Mouse (Mus musculus) forebrain, embryonic 13.5 days (tissue): ENCODE measurements at regions not wholly inside any gene's neighbourhood (a gene's known extent, or its start where the extent isn't known, plus 50 kb on each side); places are given as distances from the start of the nearest gene placed in this dataset.

ENCODE experiments used
- ATAC-seq: fragments of 200-750 bp; cut with Nextera tagmentation; 2 replicates; pipeline ENCODE4 v1.8.0; 2017
- H3K27ac ChIP-seq: fragments of 300-500 bp; sonication (generic); 2 replicates; pipeline ENCODE4 v1.5.1; 2015; ENCODE audit warnings: inconsistent platforms, mild to moderate bottlenecking, moderate library complexity
- H3K27me3 ChIP-seq: fragments of 300-500 bp; sonication (generic); 2 replicates; pipeline ENCODE4 v1.6.1; 2015; ENCODE audit warnings: mild to moderate bottlenecking, inconsistent platforms
- H3K36me3 ChIP-seq: fragments of 300-500 bp; sonication (generic); 2 replicates; pipeline ENCODE4 v1.6.1; 2015; ENCODE audit warnings: mild to moderate bottlenecking, inconsistent platforms; ENCODE audit not compliant: poor library complexity, severe bottlenecking
- H3K4me1 ChIP-seq: fragments of 300-500 bp; sonication (generic); 2 replicates; pipeline ENCODE4 v1.6.1; 2015; ENCODE audit warnings: inconsistent platforms
- H3K4me2 ChIP-seq: fragments of 300-500 bp; sonication (generic); 2 replicates; pipeline ENCODE4 v1.6.1; 2015; ENCODE audit warnings: inconsistent platforms, mild to moderate bottlenecking, moderate library complexity
- H3K4me3 ChIP-seq: fragments of 300-500 bp; sonication (generic); 2 replicates; pipeline ENCODE4 v1.5.1; 2015; ENCODE audit warnings: mild to moderate bottlenecking, inconsistent platforms
- H3K9ac ChIP-seq: fragments of 300-500 bp; sonication (generic); 2 replicates; pipeline ENCODE4 v1.6.1; 2015; ENCODE audit warnings: mild to moderate bottlenecking, inconsistent platforms
- H3K9me3 ChIP-seq: fragments of 300-500 bp; sonication (generic); replicated peaks from 2 replicates; pipeline ENCODE4 v1.6.1; 2016; ENCODE audit warnings: inconsistent platforms
- WGBS: fragments of 180-500 bp; shearing (Covaris S2); methylation state at CpG from one replicate; pipeline ENCODE4 v1.1.7; 2015; 5-methylcytosine and 5-hydroxymethylcytosine counted together

DNA sequence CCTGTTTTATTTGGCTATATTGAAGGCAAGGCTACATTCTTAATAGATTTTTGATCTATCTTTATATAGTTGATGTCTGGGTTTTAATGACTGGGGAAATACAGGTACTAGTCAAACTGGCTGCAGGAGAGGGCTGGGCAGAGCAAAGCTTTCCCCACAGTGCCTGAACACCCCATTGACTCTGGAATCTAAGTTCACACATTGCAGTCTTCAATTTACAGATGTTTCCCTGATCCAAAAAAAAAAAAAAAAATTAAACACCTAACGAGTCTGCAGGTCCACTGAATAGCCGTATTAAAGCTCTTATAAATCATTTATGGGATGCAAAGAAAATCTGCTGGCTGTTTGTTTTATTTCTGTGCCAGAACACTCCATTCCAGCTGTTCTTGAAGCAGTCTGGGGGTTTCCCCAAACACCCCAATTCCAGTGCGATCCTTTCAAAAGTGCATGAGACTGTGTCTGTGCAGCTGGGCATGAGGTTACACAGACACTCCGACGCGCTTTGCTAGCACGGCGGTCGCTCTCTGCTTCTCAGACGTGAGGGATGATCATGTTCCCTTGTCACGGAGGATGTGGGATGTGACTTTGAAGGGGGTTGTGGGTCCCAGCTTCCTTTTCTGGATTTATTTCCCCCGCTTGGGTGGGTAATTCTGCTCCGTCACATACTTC lies 173.3 kb upstream of the Tut7 start:
- Histone ChIP-seq H3K36me3 (no peaks in the 10 kb centered on the region), H3K4me1 (peaks cover 34% of the 10 kb centered on the region), H3K9ac (no peak overlapping the region), H3K9me3 (no peaks in the 10 kb centered on the region), H3K4me2 (no peak overlapping the region), H3K27ac (no peak overlapping the region), H3K4me3 (no peak overlapping the region), H3K27me3 (no peaks in the 10 kb centered on the region)
- WGBS = 74% methylated on average over 13 of the region's 13 CpGs
- no peak for ATAC-seq

DNA sequence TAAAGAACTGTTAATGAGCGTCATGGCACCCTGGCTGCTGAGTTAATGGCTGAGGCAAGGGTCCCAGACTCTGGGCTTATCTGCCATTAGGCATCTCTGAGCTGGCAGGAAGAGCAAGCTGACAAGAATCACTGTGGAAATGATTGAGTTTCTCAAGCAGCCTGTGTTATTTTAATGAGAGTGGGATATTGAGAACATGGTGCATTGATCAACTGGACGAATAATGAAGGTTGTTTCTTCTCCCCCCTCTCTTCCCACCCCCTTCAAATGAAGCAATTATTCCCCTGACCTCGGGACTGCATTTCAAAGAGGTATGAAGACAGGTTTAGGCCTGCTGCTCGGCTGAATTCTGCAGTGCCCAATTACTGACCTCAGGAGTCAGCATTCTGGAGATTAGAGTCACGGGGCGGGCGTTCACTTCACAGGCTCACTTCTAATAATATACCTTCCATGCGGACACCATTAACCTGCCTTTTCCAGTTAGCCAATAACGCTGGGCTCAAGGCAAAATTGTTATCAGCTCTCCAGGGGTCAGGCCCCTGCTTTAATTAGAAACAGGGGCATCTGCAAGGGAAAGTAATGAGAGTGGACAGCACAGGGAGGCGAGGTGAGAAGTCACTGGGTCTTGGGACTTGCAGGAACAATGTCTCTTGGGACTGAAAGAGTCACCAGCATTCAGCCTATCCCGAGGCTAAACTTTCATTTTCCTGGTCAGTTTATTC lies 170.0 kb upstream of the Tut7 start:
- 9% methylated on average over 11 of the region's 11 CpGs for WGBS

DNA sequence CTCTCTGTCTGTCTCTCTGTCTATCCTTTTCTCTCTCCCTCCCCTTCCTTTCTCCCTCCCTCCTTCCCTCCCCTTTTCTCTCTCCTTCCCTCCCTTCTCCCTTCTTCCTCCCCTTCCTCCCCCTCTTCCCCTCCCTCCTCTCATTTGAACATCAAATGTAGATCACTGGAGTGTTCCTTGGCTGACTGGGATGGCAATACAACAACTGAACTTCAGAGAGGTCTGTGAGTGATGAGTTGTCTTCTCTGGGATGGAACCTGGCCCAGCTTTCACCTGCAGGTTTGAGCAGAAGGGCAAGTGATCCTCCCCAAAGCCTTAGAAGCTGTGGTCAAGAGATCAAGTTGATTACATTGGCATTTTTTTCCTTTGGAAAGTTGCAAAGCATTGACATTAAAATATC lies 169.4 kb upstream of the Tut7 start:
- Histone ChIP-seq H3K9me3 (peaks cover 9% of the 10 kb centered on the region), H3K27ac (peak overlapping the region; percentile 67), H3K27me3 (no peaks in the 10 kb centered on the region), H3K4me2 (no peak overlapping the region), H3K36me3 (no peaks in the 10 kb centered on the region), H3K4me1 (peaks cover 37% of the 10 kb centered on the region), H3K4me3 (no peak overlapping the region), H3K9ac (no peak overlapping the region)
- ATAC-seq = peak; percentile 26; the same call in 1 of the 2 replicates

More for the DNA sequence above, 170.0 kb upstream of the Tut7 start:
- Histone ChIP-seq H3K9me3 (peaks cover 5% of the 10 kb centered on the region; the same call in 1 of the 2 replicates), H3K9ac (no peak overlapping the region), H3K36me3 (no peaks in the 10 kb centered on the region), H3K4me2 (no peak overlapping the region), H3K4me3 (no peak overlapping the region), H3K27ac (peak overlapping the region; percentile 67), H3K4me1 (peaks cover 37% of the 10 kb centered on the region), H3K27me3 (no peaks in the 10 kb centered on the region)
- peak; percentile 83 for ATAC-seq

DNA sequence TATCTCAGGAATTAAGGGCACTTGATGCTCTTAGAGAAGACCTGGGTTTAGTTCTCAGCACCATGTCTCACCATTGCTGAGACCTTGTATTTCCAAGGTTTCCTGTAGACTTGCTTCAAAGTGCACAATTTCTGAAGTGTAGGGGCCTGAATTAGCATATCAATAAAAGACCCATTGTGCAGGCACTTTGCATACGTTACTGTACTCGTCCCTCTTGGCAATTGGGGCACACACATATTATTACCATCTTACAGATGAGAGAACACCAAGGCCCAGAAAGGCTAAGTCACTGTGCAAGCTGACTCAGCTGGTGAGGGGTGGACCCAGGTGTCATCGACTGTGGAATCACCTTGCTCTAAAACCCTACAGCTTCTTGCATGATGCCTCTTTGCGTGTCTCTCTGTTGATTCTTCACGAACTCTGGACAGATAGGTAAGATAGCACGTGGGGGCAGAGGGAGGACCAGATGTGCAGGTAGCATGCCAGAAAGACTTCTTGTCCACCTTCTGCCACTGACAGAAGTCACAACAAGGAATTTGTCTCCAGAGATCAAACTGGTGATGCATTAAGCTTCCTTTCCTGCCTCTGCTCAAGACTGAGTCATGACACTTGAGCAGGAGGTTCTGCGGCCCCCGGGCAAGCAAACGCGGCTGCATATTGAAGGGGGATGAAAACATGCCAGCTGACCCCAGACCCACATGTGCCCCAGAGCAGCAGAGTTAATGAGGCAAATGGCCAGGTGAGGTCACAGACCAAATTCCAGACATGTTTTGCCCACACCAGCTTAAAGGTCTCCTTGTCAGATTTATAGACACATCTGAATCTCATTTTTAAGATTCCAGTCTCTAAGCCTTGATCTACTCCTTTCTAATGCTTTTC lies 167.7 kb upstream of the Tut7 start:
- Histone ChIP-seq H3K4me3 (no peak overlapping the region), H3K4me2 (no peak overlapping the region), H3K9ac (no peak overlapping the region), H3K27ac (peak overlapping the region; percentile 44; the same call in 1 of the 2 replicates), H3K4me1 (peaks cover 37% of the 10 kb centered on the region), H3K36me3 (no peaks in the 10 kb centered on the region), H3K9me3 (peaks cover 9% of the 10 kb centered on the region), H3K27me3 (no peaks in the 10 kb centered on the region)
- ATAC-seq = peak; percentile 62; the same call in 1 of the 2 replicates
- 53% methylated on average over 10 of the region's 10 CpGs for WGBS

DNA sequence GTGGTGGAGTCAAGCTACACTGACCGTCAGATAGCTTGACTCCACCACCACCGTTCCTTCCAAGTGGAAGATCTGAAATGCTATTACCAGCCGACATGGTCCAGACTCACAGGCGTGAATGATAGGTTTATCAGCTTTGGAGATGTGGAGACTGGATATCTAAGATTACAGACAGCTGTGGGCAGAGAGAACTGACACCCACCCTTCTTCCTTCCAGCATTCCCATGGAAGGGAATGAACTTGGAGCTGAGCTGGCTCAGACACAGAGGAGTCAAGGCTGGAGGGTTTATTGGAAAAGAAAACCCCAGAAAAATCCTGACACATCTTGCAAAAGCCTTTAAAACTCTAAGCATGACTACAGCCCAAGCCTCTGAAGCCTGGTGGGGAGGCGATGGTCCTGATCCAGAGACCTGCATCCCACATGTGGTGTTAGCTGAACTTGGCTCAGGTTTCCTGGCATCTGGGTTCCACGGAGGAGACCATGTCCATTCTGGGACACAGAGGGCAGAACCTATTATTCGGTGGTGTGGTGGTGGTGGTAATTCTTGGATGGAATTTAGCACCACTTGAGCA lies 165.5 kb upstream of the Tut7 start:
- ATAC-seq = no peak
- 88% methylated on average over 7 of the region's 7 CpGs for WGBS
- H3K27me3 ChIP-seq = no peaks in the 10 kb centered on the region
- H3K9ac ChIP-seq = no peak overlapping the region
- peaks cover 33% of the 10 kb centered on the region for H3K4me1 ChIP-seq
- H3K4me3 ChIP-seq = no peak overlapping the region
- H3K36me3 ChIP-seq = no peaks in the 10 kb centered on the region
- no peak overlapping the region for H3K4me2 ChIP-seq
- no peak overlapping the region for H3K27ac ChIP-seq
- peaks cover 9% of the 10 kb centered on the region for H3K9me3 ChIP-seq

DNA sequence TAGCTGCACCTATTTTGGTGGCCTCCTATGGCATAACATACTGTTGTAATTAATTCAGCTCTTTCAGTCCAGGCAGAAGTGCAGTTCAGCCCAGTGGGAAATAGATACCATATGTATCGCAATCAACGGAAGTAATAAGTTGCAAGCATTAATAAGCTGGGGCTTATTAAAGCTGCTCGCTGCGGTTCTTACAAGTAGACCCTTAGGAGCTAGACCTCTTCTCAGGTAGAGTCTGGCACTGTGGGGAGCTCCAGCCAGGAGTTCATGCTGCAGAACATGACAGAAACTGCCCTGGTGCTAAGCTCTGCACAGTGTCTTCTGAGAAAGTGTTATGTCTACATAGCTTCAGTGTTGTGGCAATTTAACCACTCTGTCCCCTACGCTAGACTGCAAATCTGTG lies 153.5 kb upstream of the Tut7 start:
- H3K4me1 ChIP-seq = peaks cover 14% of the 10 kb centered on the region
- WGBS = 89% methylated on average over 5 of the region's 5 CpGs
- ATAC-seq = no peak
- H3K27ac ChIP-seq = no peak overlapping the region
- H3K9me3 ChIP-seq = peaks cover 4% of the 10 kb centered on the region; the same call in 1 of the 2 replicates
- no peaks in the 10 kb centered on the region for H3K36me3 ChIP-seq
- H3K27me3 ChIP-seq = peaks cover 4% of the 10 kb centered on the region; the same call in 1 of the 2 replicates
- no peak overlapping the region for H3K4me3 ChIP-seq
- H3K4me2 ChIP-seq = no peak overlapping the region
- H3K9ac ChIP-seq = no peak overlapping the region

DNA sequence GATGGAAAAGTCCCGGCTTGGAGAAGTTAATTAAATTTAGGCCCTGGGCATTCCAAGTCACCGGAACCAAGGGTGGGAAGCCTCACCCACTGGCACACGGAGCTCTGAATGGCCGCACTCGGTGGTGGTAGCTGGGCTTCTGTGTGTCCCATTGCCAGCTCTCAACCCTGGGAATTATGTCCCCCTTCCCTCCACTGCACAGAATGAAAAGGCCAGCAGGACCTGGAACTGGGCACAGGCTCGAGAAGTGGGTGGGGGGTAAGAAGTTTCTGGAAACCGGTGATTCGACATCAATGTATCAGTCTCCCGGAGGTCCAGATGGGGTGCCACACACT lies 149.1 kb upstream of the Tut7 start:
- Histone ChIP-seq H3K4me2 (peak overlapping the region; percentile 50), H3K27me3 (peaks cover 4% of the 10 kb centered on the region; the same call in 1 of the 2 replicates), H3K27ac (peak overlapping the region; percentile 81), H3K4me1 (peaks cover 37% of the 10 kb centered on the region), H3K9me3 (no peaks in the 10 kb centered on the region), H3K36me3 (no peaks in the 10 kb centered on the region), H3K4me3 (no peak overlapping the region; the same call in 1 of the 2 replicates), H3K9ac (no peak overlapping the region; the same call in 1 of the 2 replicates)
- 8% methylated on average over 9 of the region's 9 CpGs for WGBS
- peak; percentile 73 for ATAC-seq

DNA sequence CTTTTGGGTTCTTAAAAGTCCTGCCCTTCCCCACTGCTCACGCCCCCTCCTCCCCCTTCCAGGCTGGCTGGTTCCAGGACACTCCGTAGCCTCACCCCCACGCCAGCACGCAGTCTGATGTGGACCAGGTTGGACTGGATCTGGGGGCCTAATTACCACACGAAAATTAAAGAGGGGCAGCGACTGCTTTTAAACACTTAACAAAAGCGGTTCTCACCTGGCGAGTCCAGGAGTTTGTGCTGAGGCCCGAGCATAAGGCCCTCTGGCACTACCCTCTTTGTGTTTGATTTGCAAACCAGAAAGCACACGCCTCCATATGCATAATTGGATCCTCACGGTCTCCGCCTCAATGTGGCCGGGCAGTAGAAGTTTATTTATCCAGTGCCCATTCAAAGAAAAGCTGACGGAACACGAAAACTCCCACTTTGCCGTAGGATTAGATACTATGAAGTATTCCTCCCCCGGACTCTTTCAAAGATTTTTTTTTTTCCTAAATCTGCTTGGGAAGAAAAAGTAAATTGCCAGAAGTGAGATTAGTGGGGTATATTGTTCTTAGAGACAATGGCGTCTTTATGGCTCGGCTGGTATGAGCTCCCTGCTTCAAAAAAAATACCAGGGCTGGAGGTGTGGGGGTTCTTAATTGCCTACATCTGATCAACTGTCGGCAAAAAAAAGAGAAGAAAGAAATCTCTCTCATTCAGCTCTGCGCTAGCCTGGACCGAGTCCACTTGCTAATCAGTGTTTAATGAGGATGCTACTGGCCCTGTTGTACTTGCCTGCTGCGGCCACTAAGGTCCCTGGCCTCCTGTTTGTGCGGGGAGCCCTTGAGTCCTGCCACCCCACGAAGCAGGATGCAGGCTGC lies 148.5 kb upstream of the Tut7 start:
- Histone ChIP-seq H3K4me2 (peak overlapping the region; percentile 50), H3K27ac (peak overlapping the region; percentile 89), H3K4me3 (peak overlapping the region; percentile 3; the same call in 1 of the 2 replicates), H3K4me1 (peaks cover 37% of the 10 kb centered on the region), H3K27me3 (peaks cover 4% of the 10 kb centered on the region; the same call in 1 of the 2 replicates), H3K9ac (peak overlapping the region; percentile 36; the same call in 1 of the 2 replicates), H3K36me3 (no peaks in the 10 kb centered on the region), H3K9me3 (no peaks in the 10 kb centered on the region)
- peak; percentile 85 for ATAC-seq
- WGBS = 1% methylated on average over 25 of the region's 25 CpGs

DNA sequence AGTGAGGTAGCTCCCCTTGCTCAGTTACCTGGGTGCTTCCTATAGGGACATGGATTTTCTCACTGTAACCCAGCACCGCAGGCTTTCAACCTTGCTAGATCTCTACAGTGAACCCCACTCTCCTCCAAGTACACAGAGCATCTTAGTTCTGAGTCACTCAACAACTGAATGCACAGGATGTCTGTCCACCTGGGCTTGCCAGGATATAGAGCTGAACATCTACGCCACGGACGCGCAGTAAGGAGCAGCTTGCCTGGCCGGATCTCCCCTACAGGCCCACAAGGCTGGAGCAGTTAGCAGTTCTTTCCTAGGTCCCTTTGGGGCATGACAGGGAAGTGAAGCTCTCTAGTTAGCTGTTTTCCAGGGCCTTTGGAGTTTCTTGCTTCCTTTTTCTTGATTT lies 147.5 kb upstream of the Tut7 start:
- Histone ChIP-seq H3K4me1 (peaks cover 37% of the 10 kb centered on the region), H3K4me3 (no peak overlapping the region), H3K4me2 (peak overlapping the region; percentile 50), H3K36me3 (no peaks in the 10 kb centered on the region), H3K9ac (peak overlapping the region; percentile 46), H3K27ac (peak overlapping the region; percentile 89), H3K9me3 (no peaks in the 10 kb centered on the region), H3K27me3 (peaks cover 4% of the 10 kb centered on the region; the same call in 1 of the 2 replicates)
- ATAC-seq = no peak
- WGBS = 27% methylated on average over 6 of the region's 6 CpGs

DNA sequence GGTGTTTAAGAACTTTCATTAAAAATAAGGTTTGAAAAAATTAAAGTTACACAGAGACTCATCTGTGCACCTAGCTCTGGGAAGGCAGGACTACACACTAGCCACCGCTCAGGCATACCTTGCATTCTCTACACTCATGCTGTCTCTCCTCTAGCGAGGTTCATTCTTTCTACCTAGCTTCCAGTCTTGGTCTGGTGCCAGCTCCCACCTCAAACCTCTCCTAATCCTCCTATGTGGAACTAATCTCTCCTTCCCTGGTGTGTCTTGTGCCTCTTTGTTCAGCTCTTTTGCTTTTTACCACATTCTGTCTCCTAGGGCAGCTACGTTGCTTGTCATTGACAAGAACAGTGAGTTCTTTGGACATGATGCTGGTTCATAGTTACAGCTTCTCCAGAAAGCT lies 146.5 kb upstream of the Tut7 start:
- WGBS = 21% methylated on average over 3 of the region's 3 CpGs
- no peak for ATAC-seq
- H3K27ac ChIP-seq = peak overlapping the region; percentile 89

More for the DNA sequence above, 146.5 kb upstream of the Tut7 start:
- Histone ChIP-seq H3K9ac (no peak overlapping the region), H3K9me3 (no peaks in the 10 kb centered on the region), H3K4me1 (peaks cover 37% of the 10 kb centered on the region), H3K4me2 (no peak overlapping the region), H3K36me3 (no peaks in the 10 kb centered on the region), H3K4me3 (no peak overlapping the region), H3K27me3 (peaks cover 4% of the 10 kb centered on the region; the same call in 1 of the 2 replicates)
